Mouse (Mus musculus) fibroblast of lung, adult 2 months (primary cell): ENCODE data around the gene Bglap2.

Experiments used
- DNase-seq: peaks from one replicate; pipeline ENCODE4 v3.0.0-alpha.2; 2011; ENCODE audit warnings: low read depth

The Bglap2 gene

DNA sequence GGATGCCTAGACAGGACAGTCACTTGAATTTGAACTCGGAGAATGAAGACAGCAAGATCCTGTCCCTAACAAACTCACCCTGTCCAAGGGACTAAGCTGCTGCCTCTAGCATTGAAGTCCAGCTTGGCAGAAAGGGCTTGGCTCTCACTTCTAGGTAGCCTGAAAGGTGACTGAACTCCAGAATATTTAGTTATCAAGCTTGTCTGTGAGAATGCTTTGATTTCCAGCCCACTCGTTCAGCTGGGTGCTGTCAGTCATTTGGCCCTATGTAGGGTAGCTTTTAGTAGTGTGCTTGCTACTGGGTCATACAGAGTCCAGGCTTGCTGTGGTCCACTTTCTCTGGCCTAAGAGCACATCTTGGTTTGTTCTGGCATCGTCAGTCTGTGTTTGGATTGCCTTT, 39.5 kb downstream of the Bglap2 start:
- no peak for DNase-seq

DNA sequence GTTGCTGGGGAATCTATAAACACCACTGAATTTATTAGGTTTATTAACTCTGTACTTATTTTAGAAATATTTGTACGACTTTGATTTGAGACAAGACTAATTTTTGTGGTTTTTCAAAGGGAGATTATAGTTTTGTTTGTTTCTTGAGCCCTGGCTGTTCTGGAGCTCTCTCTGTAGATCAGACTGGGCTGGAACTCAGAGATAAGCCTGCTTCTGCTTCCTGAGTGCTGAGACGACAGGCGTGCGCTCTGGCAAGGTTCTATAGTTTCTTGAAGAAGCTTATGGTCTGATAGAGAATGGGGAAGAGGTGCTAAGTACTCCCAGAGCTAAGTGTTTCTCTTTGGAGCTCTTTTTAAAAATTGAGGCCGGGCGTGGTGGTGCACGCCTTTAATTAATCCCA, 40.2 kb downstream of the Bglap2 start:
- DNase-seq, result no peak

DNA sequence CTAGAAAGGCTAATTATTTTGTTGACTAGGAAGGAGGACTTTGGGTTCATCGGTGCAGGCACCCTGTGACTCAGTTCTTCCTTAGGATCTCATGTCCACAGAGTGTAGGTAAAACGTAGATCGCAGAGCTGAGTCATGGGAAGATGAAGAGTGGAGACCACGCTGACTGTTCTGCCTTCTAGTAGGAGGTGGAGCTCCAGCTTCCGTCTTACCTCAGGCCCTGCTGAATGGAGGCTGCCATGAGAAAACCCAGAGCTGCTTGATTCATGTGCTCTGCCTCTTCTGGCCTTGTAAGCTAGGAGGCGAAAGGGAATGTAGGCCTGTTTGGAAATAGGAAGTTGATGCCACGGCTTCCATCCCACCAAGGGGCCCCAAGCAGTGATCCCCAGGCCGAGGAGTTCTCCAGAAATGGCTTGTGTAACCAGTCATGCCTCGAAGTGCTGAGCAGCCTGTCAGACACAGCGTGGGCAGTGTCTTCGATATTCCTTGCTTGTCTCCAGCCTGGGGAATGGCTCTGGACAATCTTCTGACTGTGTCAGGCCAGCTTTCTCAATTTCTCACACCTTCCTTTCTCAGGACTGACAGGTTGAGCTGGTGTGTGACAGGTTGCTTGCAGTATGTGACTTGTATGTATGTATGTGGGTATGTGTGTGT, 41.0 kb downstream of the Bglap2 start:
- DNase-seq, result no peak

DNA sequence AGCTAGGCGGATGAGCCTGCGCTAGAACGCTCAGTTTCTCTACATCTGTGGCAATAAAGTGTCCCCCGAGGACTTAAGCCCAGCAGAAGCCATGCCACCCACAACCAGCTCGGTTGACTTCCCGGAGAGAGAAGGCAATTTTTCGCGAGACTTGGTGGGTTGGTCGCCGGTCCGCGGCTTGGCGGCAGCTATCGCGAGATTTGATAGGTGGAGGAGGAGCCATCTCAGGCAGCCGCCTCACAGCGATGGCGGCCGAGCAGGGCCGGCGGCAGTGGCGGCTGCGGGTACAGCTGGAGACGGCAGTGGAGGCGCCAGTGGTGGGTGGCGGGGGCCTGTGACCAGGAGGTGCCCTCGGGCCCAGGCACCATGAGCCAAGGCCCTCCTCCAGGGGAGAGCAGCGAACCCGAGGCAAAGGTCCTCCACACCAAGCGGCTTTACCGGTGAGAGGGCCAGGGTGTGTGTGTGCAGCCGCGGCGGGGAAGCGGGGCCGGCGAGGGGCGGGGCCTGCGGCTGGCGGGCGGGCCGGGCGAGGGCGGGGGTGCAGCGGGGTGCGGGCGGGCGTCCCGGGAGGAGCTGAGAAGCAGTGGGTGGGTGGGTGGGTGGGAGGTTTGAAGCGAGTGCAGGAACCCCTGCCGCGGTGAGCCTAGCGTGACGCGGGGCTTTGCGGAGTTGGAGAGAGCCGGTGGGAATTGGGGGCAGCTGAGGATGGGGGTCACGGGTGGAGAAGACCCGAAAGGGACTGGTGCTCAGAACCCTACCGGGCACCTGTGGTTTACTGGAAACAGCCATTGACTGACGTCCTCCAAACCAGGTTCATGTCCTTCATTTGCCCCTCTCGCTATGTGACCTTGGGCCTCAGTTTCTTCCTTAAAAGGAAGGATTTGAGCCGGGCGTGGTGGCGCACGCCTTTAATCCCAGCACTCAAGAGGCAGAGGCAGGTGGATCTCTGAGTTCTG, 42.2 kb downstream of the Bglap2 start, which contains the start of the genes Tmem79 and Smg5:
TSS of gene Tmem79 (minus strand) at position 91 of the 956 bp plus-strand sequence.
TSS of gene Smg5 (plus strand) at position 203 of the 956 bp plus-strand sequence.
- DNase-seq, result peak; percentile 93

DNA sequence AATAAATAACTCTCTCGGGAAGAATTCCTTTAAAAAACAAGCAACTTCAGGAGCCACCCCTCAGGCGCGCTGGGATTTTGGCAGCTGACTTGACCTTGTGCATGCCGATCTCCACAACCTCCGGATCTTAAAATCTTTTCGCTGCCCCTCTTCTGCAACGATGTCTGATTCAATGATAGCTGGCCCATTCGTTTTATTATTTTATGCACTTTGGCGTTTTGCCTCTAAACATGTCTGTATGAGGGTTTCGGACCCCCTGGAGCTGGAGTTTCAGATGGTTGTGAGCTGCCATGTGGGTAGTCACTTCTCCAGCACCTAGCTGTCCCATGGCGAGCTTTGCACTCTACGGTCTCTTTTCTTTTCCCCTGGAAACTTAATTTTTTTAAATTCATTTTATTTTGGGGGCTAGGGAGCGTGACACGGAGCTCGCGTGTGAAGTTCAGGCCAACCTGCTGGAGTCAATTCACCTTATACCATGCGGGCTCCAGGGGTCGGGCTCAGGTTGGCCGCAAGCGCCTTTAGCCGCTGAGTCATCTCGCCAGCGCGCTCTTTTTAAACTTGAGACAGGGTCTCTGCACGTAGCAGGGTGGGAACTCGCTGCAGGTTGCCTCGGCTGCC, 43.0 kb downstream of the Bglap2 start:
- no peak for DNase-seq

DNA sequence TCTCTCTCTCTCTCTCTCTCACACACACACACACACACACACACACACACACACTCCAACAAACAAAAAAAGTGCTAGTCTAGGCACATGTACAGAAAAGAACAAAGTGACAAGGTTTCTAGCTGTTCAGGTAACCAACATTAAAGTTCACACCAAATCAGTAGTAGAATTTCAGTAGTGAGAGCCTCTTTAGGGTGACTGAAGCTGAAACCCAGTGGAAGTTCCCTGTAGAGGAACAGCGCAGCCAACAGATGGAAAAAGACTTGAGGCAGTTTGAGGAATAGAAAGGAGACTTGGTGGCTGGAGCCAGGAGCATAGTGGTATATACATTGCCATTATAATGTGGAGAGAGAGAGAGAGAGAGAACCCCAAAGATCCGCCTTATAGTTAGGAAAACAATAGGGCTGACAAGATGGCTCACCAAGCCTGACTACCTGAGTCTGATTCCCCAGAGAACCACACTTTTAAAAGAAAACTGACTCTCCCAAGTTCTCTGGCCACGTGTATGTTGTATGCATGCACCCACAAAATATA, 43.5 kb downstream of the Bglap2 start:
- no peak for DNase-seq

DNA sequence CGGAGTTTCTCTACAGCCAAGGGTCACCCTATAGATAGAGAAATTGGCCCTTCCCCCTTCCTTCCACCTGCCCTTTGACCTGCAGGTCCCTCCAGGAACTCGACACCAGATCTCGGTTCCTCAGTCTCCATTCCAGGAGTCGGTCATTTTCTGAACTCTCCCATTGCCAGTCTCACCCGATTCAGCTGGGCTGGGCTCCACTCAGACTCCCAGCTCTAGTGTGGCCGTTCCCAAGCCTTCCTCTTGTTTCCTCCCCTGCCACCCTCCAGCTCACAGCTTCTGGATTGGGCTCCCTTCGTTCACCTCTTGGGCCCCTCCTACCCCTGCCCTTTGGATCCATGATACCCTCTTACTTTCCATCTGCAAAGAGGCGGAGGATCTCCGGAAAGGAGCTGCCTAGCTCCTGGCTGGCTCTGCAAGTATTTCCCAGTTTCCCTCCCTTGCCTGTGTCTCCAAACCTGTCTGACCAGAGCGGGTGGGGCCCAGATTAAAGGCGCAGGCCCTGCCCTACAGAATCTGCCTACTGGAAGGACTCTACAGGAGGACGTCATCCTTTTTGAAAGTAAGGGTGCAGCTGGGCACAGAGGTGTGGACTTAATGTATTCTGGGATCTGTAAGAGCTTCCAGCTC, 44.4 kb downstream of the Bglap2 start:
- no peak for DNase-seq

DNA sequence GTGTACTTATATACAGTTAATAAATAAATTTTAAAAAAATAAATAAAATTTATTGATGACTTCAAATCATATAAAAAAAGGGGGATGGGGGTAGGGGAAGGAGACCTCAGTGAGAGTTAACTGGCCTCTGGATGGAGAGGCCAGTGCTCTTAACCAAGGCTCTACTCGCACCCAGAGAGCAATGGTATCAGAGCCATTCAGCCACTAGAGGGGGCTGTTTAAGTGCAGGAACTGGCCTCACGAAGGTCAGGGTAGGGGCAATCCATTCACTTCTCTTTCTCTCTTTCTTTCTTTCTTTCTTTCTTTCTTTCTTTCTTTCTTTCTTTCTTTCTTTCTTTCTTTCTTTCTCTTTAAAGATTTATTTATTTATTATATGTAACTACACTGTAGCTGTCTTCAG, 47.2 kb downstream of the Bglap2 start:
- no peak for DNase-seq

DNA sequence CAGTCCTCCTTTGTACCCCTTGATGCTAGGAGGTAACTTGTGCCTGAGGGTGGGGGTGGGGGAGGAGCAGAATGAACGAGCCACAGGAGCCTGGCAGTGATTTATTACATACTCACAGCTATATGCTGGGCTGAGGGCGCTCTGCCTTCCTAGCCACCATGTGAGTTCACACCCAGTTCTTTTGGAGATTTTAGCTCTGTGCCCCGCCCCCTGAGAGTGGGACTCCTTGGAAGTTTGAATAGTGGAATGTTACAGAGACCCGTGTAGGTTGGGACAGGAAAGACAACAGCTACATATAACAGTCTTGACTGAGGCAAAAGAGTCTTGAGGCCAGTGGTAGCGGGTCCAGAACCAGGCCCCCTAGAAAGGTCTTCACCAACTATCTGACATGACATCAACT, 49.5 kb downstream of the Bglap2 start:
- no peak for DNase-seq
